Comparison of ENCODE assay signal across 14 mouse cellular contexts in the genomic region with DNA sequence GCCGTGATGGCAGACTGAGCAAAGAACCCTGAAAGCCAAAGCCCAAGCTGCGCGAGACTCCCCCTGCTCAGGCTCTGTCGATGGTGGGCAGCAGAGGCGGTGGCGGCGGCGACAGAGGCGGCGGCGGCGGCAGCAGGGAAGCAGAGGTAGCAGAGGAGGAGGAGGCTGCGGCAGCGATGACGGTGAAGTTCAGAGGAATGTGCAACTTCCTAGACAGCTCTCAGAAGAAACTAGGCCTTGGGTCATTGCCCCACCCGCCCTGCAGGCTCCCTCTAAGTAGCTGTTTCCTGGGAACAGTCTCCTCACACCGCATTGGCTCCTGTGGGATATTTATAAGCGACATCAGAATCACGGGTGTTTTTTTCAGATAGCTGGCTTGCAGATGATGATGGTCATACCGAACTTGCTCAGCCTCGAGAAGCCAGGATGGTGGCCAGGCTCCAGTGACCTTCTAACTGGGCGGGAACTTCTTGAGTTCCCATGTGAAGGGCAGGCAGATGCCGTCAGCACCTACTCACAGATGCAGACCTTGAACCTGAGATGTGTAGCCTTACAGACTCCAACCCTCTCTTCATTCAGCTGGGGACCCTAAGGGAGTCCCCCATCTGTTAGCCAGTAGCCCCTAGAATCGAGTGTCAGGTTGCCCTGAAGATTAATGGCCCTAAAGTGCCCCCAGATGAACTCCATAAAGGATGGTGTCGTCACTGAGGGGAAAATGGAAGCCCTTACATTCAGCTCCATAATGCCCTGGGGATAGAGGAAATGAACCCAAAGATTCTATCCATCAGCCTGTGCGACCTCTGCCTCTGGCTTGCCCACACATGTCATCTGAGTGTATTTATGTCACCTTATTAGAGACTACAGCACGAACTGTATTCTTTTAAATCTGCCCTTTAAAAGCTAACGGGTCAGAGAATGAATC. TPM values are rescaled to one million over a fixed set of nuclear protein-coding genes. Genes with fewer than 3 reads are reported as not detected.
DNase-seq lines count a peak whose midpoint lies in the region; ATAC-seq and TF ChIP-seq lines count a peak whose summit lies in the region.
"Had no signal": no experiment of that assay in that cellular context is flagged by ENCODE, and none has a peak within 500 bp of the region (broad histone marks: within the 10 kb centered on the region; RNA-seq: fewer than 3 reads in every experiment).

No protein-coding gene starts in this region.

- DNase-seq in heart, postnatal 0 days (ENCODE audit: low spot score): no peak
- no peak for DNase-seq in heart, postnatal 10 days
- DNase-seq in MEL (ENCODE audit: low read depth, low spot score) (peak; percentile 1), MN1 (ENCODE audit: low spot score) (no peak)
- DNase-seq in left cerebral cortex, postnatal 10 days (ENCODE audit: extremely low spot score in 1 of 2, low spot score in 2 of 2): no peak
- DNase-seq: cerebellum, adult 8-10 months; gastrocnemius, postnatal 10 days; kidney, adult 9 months; midbrain, embryonic 14.5 days; thymus, postnatal 25 days had no signal

- H3K36me3 ChIP-seq in heart, postnatal 0 days (replicated peaks; ENCODE audit: control insufficient read depth, insufficient read depth, low read length): peaks cover 4% of the 10 kb centered on the region; the same call in 1 of the 2 replicates
- no peaks in the 10 kb centered on the region for H3K36me3 ChIP-seq in ES-Bruce4 (ENCODE audit: control insufficient read depth, insufficient read depth, low read length, poor library complexity, severe bottlenecking)
- no peaks in the 10 kb centered on the region for H3K36me3 ChIP-seq in MEL (ENCODE audit: control insufficient read depth in 1 of 2, insufficient read depth in 2 of 2, low read length in 2 of 2)
- no peaks in the 10 kb centered on the region for H3K36me3 ChIP-seq in intestine, embryonic 16.5 days (ENCODE audit: control insufficient read depth, insufficient read depth, low read length)

- H3K79me2 ChIP-seq in MEL (ENCODE audit: control insufficient read depth, insufficient read depth, low read length, poor library complexity): no peaks in the 10 kb centered on the region

- intact Hi-C loops in heart, postnatal 10 days (cut with DNase I): no loop called here
- intact Hi-C loops in left cerebral cortex, postnatal 10 days (cut with DNase I): no loop called here

- peak overlapping the region; percentile 37 for H3K4me2 ChIP-seq in heart, postnatal 0 days (ENCODE audit: low read depth, low read length)
- H3K4me2 ChIP-seq in intestine, embryonic 16.5 days (ENCODE audit: low read depth, low read length): 0 out of 2 replicates have a peak overlapping the region, but pooled peaks have one; percentile 5
- H3K4me2 ChIP-seq: liver, embryonic 15.5 days had no signal

- TF ChIP-seq CTCF in heart, postnatal 0 days (IDR thresholded peaks at IDR 0.05; ENCODE audit: low read depth): no peak
- TF ChIP-seq CTCF in ES-Bruce4 (IDR thresholded peaks at IDR 0.05; ENCODE audit: low read depth, low read length) (no peak), MEL (IDR thresholded peaks at IDR 0.05 in 2 of 3, conservative IDR thresholded peaks at IDR 0.05 in 1 of 3; ENCODE audit: control insufficient read depth in 1 of 3, insufficient read depth in 1 of 3, low read depth in 2 of 3, low read length in 3 of 3, poor library complexity in 1 of 3, severe bottlenecking in 1 of 3) (no peak)

- no peaks in the 10 kb centered on the region for H3K27me3 ChIP-seq in heart, postnatal 0 days (ENCODE audit: control insufficient read depth, insufficient read depth, low read length)
- H3K27me3 ChIP-seq in ES-Bruce4 (ENCODE audit: control insufficient read depth, insufficient read depth, low read length, poor library complexity, severe bottlenecking): no peaks in the 10 kb centered on the region
- H3K27me3 ChIP-seq in MEL (ENCODE audit: control insufficient read depth in 1 of 2, insufficient read depth in 2 of 2, low read length in 2 of 2): no peaks in the 10 kb centered on the region
- H3K27me3 ChIP-seq in intestine, embryonic 16.5 days (replicated peaks; ENCODE audit: control insufficient read depth, insufficient read depth, low read length): no peaks in the 10 kb centered on the region
- H3K27me3 ChIP-seq: liver, embryonic 15.5 days had no signal

- no peaks in the 10 kb centered on the region for H3K9me3 ChIP-seq in heart, postnatal 0 days (replicated peaks; ENCODE audit: control insufficient read depth, low read length)
- H3K9me3 ChIP-seq in ES-Bruce4 (replicated peaks; ENCODE audit: control insufficient read depth, insufficient read depth, low read length, poor library complexity, severe bottlenecking): no peaks in the 10 kb centered on the region
- H3K9me3 ChIP-seq in MEL (replicated peaks; ENCODE audit: insufficient read depth, low read length): no peaks in the 10 kb centered on the region
- H3K9me3 ChIP-seq in intestine, embryonic 16.5 days (ENCODE audit: control insufficient read depth, low read length): no peaks in the 10 kb centered on the region
- H3K9me3 ChIP-seq: liver, embryonic 15.5 days had no signal

- no peak overlapping the region for H3K27ac ChIP-seq in heart, postnatal 0 days (ENCODE audit: low read depth)
- no peak overlapping the region for H3K27ac ChIP-seq in ES-Bruce4 (ENCODE audit: insufficient read depth, low read length)
- no peak overlapping the region for H3K27ac ChIP-seq in MEL (ENCODE audit: control insufficient read depth, low read depth, low read length)
- no peak overlapping the region for H3K27ac ChIP-seq in intestine, embryonic 16.5 days (ENCODE audit: low read length)
- H3K27ac ChIP-seq: liver, embryonic 15.5 days had no signal

- TF ChIP-seq POLR2A in ES-Bruce4 (IDR thresholded peaks at IDR 0.05; ENCODE audit: insufficient read depth, low read length): no peak
- no peak for TF ChIP-seq POLR2A in MEL (IDR thresholded peaks at IDR 0.05; ENCODE audit: control insufficient read depth in 1 of 2, insufficient read depth in 1 of 2, low read depth in 1 of 2, low read length in 2 of 2, poor library complexity in 1 of 2)

- H3K9ac ChIP-seq in heart, postnatal 0 days (replicated peaks; ENCODE audit: low read depth, low read length): no peak overlapping the region
- H3K9ac ChIP-seq in ES-Bruce4 (ENCODE audit: low read depth, poor library complexity, severe bottlenecking): no peak overlapping the region
- no peak overlapping the region for H3K9ac ChIP-seq in MEL (ENCODE audit: control insufficient read depth, low read depth, low read length, poor library complexity, severe bottlenecking)
- no peak overlapping the region for H3K9ac ChIP-seq in intestine, embryonic 16.5 days (ENCODE audit: low read depth, low read length)
- H3K9ac ChIP-seq: liver, embryonic 15.5 days had no signal

- H3K4me3 ChIP-seq in heart, postnatal 0 days (ENCODE audit: low read depth, low read length): no peak overlapping the region
- H3K4me3 ChIP-seq in ES-Bruce4 (ENCODE audit: low read depth, low read length) (0 out of 2 replicates have a peak overlapping the region, but pooled peaks have one; percentile 2), MEL (ENCODE audit: control insufficient read depth in 1 of 2, insufficient read depth in 1 of 2, low read depth in 2 of 2, low read length in 2 of 2) (no peak overlapping the region)
- H3K4me3 ChIP-seq in intestine, embryonic 16.5 days (ENCODE audit: low read length): no peak overlapping the region
- H3K4me3 ChIP-seq: liver, embryonic 15.5 days had no signal

- peaks cover 5% of the 10 kb centered on the region; the same call in 1 of the 2 replicates for H3K4me1 ChIP-seq in heart, postnatal 0 days (ENCODE audit: control insufficient read depth, insufficient read depth)
- H3K4me1 ChIP-seq in ES-Bruce4 (ENCODE audit: control insufficient read depth, insufficient read depth, low read length): no peaks in the 10 kb centered on the region
- H3K4me1 ChIP-seq in MEL (ENCODE audit: control insufficient read depth in 1 of 2, insufficient read depth in 2 of 2, low read length in 2 of 2): no peaks in the 10 kb centered on the region
- H3K4me1 ChIP-seq in intestine, embryonic 16.5 days (ENCODE audit: control insufficient read depth, insufficient read depth, low read length): peaks cover 13% of the 10 kb centered on the region; the same call in 1 of the 2 replicates

- 47% methylated on average over 28 of the region's 28 CpGs for whole genome bisulfite sequencing in heart, postnatal 0 days
- WGBS in intestine, embryonic 16.5 days: 54% methylated on average over 28 of the region's 28 CpGs

- ATAC-seq in heart, postnatal 0 days (ENCODE audit: insufficient read depth, low read depth): no peak
- ATAC-seq in intestine, embryonic 16.5 days: no peak

- TF ChIP-seq EP300 in heart, postnatal 0 days (IDR thresholded peaks at IDR 0.05; ENCODE audit: low read depth): no peak
- TF ChIP-seq EP300 in ES-Bruce4 (IDR thresholded peaks at IDR 0.05; ENCODE audit: insufficient read depth, low read depth, low read length) (no peak), MEL (IDR thresholded peaks at IDR 0.05; ENCODE audit: low read depth in 1 of 2, low read length in 2 of 2) (no peak)

- TF ChIP-seq RAD21 in MEL (IDR thresholded peaks at IDR 0.05; ENCODE audit: low read depth, low read length): no peak

TF ChIP-seq in MEL, 35 proteins besides CTCF, POLR2A, EP300 and RAD21 (continues in another document):
- TF ChIP-seq MAFK (IDR thresholded peaks at IDR 0.05; ENCODE audit: borderline replicate concordance, low read depth, low read length): no peak
- TF ChIP-seq E2F4 (IDR thresholded peaks at IDR 0.05; ENCODE audit: borderline replicate concordance, low read depth, low read length): no peak

RNA-seq across cellular contexts. Expression of a gene that starts 12.9 kb away (rescaled TPM):
- total RNA-seq in heart, postnatal 0 days (2014; rRNA removed; ENCODE audit: low replicate concordance): 62.5 and 65.0 TPM in 2 replicates
- 147 and 155 TPM in 2 replicates for polyA plus RNA-seq in heart, postnatal 0 days (2015; fragmentation: Nextera tagmentation; extraction: Ambion mirVana)
- total RNA-seq in heart, postnatal 10 days (2021): 10 to 100 TPM; 48.1 to 49.0 TPM
- polyA plus RNA-seq in ES-Bruce4 (2011; ENCODE audit: insufficient read depth, insufficient read length, low read depth, missing spikeins): 87.8 and 89.0 TPM in 2 replicates
- total RNA-seq in MEL (2012; rRNA removed): 61.3 and 61.8 TPM in 2 replicates
- polyA plus RNA-seq in MEL (2012; ENCODE audit: insufficient read depth in 1 of 2, insufficient read length in 2 of 2, low read depth in 1 of 2, low replicate concordance in 2 of 2, missing spikeins in 1 of 2): 10 to 100 TPM in 1 of 2 experiments, not detected in 1; 49.7 TPM
- 135 and 142 TPM in 2 replicates for polyA plus RNA-seq in intestine, embryonic 16.5 days (2015; fragmentation: Nextera tagmentation; extraction: Ambion mirVana)
- total RNA-seq in left cerebral cortex, postnatal 10 days (2021): 10 to 100 TPM; 50.3 to 52.8 TPM

RNA-seq across cellular contexts. Expression of a gene that starts 26.8 kb away (rescaled TPM):
- total RNA-seq in heart, postnatal 0 days (2014; rRNA removed; ENCODE audit: low replicate concordance): not detected in 2 replicates
- polyA plus RNA-seq in heart, postnatal 0 days (2015; fragmentation: Nextera tagmentation; extraction: Ambion mirVana): not detected in 2 replicates
- total RNA-seq in heart, postnatal 10 days (2021): not detected
- polyA plus RNA-seq in ES-Bruce4 (2011; ENCODE audit: insufficient read depth, insufficient read length, low read depth, missing spikeins) (not detected in 2 replicates), MEL (2012; ENCODE audit: insufficient read depth in 1 of 2, insufficient read length in 2 of 2, low read depth in 1 of 2, low replicate concordance in 2 of 2, missing spikeins in 1 of 2) (under 1 TPM in 1 of 2 experiments, not detected in 1; 0.07 TPM)
- total RNA-seq in MEL (2012; rRNA removed): not detected in 2 replicates
- polyA plus RNA-seq in intestine, embryonic 16.5 days (2015; fragmentation: Nextera tagmentation; extraction: Ambion mirVana): not detected in 2 replicates
- total RNA-seq in left cerebral cortex, postnatal 10 days (2021): not detected
- total RNA-seq: gastrocnemius, postnatal 10 days; left cerebral cortex, adult 18-20 months had no signal
- polyA plus RNA-seq: liver, embryonic 15.5 days; midbrain, embryonic 14.5 days had no signal
